In the genomic region with DNA sequence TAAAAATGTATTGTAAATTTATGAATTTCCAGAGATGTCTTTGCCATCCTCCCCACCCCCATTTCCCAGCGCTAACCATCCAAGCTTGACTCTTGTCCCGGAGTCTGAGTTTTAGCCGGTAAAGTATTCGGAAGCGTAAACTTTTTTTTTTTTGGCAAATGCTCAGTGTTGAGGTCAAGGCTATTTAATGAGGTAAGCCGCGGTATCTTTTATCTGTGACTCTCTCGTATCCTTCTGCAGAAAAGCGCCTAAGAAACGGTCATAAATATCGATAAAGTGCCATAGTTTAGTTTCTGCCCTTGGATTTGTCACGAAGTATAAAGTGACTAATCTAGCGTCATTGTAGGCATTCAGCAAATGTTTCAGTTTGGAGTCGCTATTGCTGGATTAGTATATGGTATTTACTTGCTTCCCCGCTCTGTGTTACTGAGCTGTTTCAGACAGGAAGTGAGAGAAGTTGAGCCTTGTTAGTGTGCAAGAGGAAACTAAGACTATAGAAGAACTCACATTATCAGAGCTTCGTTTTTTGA, we compare ENCODE assay signal across 2 mouse cellular contexts.
TF ChIP-seq lines count a peak whose summit lies in the region.

No protein-coding gene starts in this region.

TF ChIP-seq in CH12.LX, 34 proteins besides CTCF, POLR2A, EP300 and RAD21 (continued from another document):
- no peak for TF ChIP-seq BHLHE40 (IDR thresholded peaks at IDR 0.05; ENCODE audit: low read depth, low read length)
- TF ChIP-seq TBP (conservative IDR thresholded peaks at IDR 0.05; ENCODE audit: low read depth, low read length) = peak; percentile 68; the same call in 1 of the 2 replicates
- no peak for TF ChIP-seq JUND (conservative IDR thresholded peaks at IDR 0.05; ENCODE audit: low read depth, low read length)
- TF ChIP-seq USF2 (conservative IDR thresholded peaks at IDR 0.05; ENCODE audit: low read depth, low read length) = no peak
- no peak for TF ChIP-seq SMC3 (IDR thresholded peaks at IDR 0.05; ENCODE audit: low read depth, low read length)
- TF ChIP-seq E2F4 (IDR thresholded peaks at IDR 0.05; ENCODE audit: insufficient replicate concordance, low read depth, low read length) = no peak
- no peak for TF ChIP-seq ZC3H11A (IDR thresholded peaks at IDR 0.05; ENCODE audit: low read depth, low read length)
- no peak for TF ChIP-seq ZMIZ1 (IDR thresholded peaks at IDR 0.05; ENCODE audit: low read depth, low read length)
- TF ChIP-seq MAX (IDR thresholded peaks at IDR 0.05; ENCODE audit: low read length) = no peak
- 0 out of 2 replicates have a peak, but pooled peaks have one; percentile 13 for TF ChIP-seq ZNF384 (IDR thresholded peaks at IDR 0.05; ENCODE audit: low read depth, low read length)
- 0 out of 2 replicates have a peak, but pooled peaks have one; percentile 50 for TF ChIP-seq ELF1 (IDR thresholded peaks at IDR 0.05; ENCODE audit: low read depth, low read length)
- no peak for TF ChIP-seq NELFE (IDR thresholded peaks at IDR 0.05; ENCODE audit: low read depth, low read length)
- TF ChIP-seq ZKSCAN1 (IDR thresholded peaks at IDR 0.05; ENCODE audit: borderline replicate concordance, low read depth, low read length) = no peak
- no peak for TF ChIP-seq RCOR1 (conservative IDR thresholded peaks at IDR 0.05; ENCODE audit: low read depth, low read length)
- TF ChIP-seq IRF4 (IDR thresholded peaks at IDR 0.05; ENCODE audit: low read depth, low read length) = peak; percentile 23
- no peak for TF ChIP-seq NRF1 (IDR thresholded peaks at IDR 0.05; ENCODE audit: low read depth, low read length)

TF ChIP-seq in myocyte, 11 proteins besides CTCF, POLR2A, EP300 and RAD21 (continued from another document):
- TF ChIP-seq TCF12 (IDR thresholded peaks at IDR 0.05; ENCODE audit: insufficient read depth, poor library complexity, severe bottlenecking) (no peak), CEBPB (IDR thresholded peaks at IDR 0.05; ENCODE audit: insufficient read depth, poor library complexity, severe bottlenecking) (no peak)
